Comparison of ENCODE assay signal across 8 mouse cellular contexts in genomic region chrX:41957161-41957560, GRCm38 (mm10). TPM values are rescaled to one million over a fixed set of nuclear protein-coding genes. Genes with fewer than 3 reads are reported as not detected.
DNase-seq lines count a peak whose midpoint lies in the region; ATAC-seq lines count a peak whose summit lies in the region.

No protein-coding gene starts in this region.

- peak; percentile 6 to 24 for DNase-seq in heart, postnatal 36 days
- no peak for DNase-seq in heart, adult 9 months (ENCODE audit: low spot score in 2 of 2)
- DNase-seq in CD8-positive naive resting alpha-beta T cell, adult 2 months (ENCODE audit: low read depth in 2 of 2, low spot score in 2 of 2): peak; percentile 7 to 30
- peak; percentile 39 for DNase-seq in embryo, embryonic 10.5 days (ENCODE audit: low spot score)
- DNase-seq in retina, embryonic 14.5 days (ENCODE audit: low spot score): peak; percentile 2
- DNase-seq in ovary, postnatal 10 days (ENCODE audit: low spot score): no peak
- DNase-seq in ovary, adult 18-20 months (ENCODE audit: low spot score): no peak

- ATAC-seq in frontal cortex, adult (ENCODE audit: low TSS enrichment): no peak

- intact Hi-C loops in heart, postnatal 36 days (cut with DNase I): no loop called here

RNA-seq across cellular contexts. Expression of gene Thoc2, which starts 36.7 kb away (rescaled TPM):
- total RNA-seq in heart, postnatal 36 days (2021): 10 to 100 TPM; 23.7 to 31.0 TPM

Comparison
In these comparisons a context has a peak if more than half of its experiments do, and no peak if none do; other contexts are left out.
1. DNase-seq: peak in heart, postnatal 36 days (2 of 2), CD8-positive naive resting alpha-beta T cell, adult 2 months (2 of 2), embryo, embryonic 10.5 days (single experiment) and retina, embryonic 14.5 days (single experiment); none in heart, adult 9 months (0 of 2), ovary, postnatal 10 days (single experiment) and ovary, adult 18-20 months (single experiment).